Mouse (Mus musculus): ENCODE measurements at regions not wholly inside any gene's neighbourhood (a gene's known extent, or its start where the extent isn't known, plus 50 kb on each side); places are given as distances from the start of the nearest gene placed in this dataset.
A peak's percentile ranks its signal among the peaks of the same experiment; 100 is the strongest.
"Not testable (repeated sequence)": the region's sequence is repeated elsewhere in the genome, so short reads cannot be mapped to it uniquely, and the experiment has no call there.

DNA sequence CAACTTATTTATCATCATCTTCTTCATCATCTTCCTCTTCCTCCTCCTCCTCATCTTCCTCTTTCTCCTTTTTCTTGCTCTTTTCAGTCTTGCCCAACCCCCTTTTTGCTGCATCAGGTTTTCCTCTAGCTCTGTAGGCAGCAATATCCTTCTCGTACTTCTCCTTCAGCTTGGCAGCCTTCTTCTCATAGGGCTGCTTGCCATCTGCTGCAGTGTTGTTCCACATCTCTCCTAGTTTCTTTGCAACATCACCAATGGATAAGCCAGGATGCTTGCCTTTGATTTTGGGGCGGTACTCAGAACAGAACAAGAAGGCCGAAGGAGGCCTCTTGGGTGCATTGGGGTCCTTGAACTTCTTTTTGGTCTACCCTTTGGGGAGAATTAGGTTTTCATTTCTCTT is 98.7 kb upstream of the Lin7c start:
- not testable (repeated sequence) for ATAC-seq (ENCODE audit: low FRiP score); H3K36me3 ChIP-seq (ENCODE audit: insufficient read depth, low read length); H3K4me3 ChIP-seq (ENCODE audit: low read depth, low read length); DNase-seq (ENCODE audit: low spot score); H3K4me1 ChIP-seq (ENCODE audit: insufficient read depth, low read length); H3K27me3 ChIP-seq (ENCODE audit: insufficient read depth, low read length); H3K4me2 ChIP-seq (ENCODE audit: low read depth, low read length, poor library complexity, severe bottlenecking); H3K27ac ChIP-seq (ENCODE audit: low read depth, low read length); H3K9ac ChIP-seq (replicated peaks; ENCODE audit: low read length, poor library complexity, severe bottlenecking); H3K9me3 ChIP-seq (ENCODE audit: low read length)
- 92% methylated on average over 3 of the region's 3 CpGs for WGBS

- no peak overlapping the region for H3K27ac ChIP-seq (ENCODE audit: low read depth, low read length)
- 83% methylated on average over 1 of the region's 1 CpGs for WGBS
- ATAC-seq (ENCODE audit: low FRiP score) (no peak), DNase-seq (ENCODE audit: low spot score) (no peak)
- H3K9ac ChIP-seq (replicated peaks; ENCODE audit: low read length, poor library complexity, severe bottlenecking): no peak overlapping the region
- H3K36me3 ChIP-seq (ENCODE audit: insufficient read depth, low read length): no peaks in the 10 kb centered on the region
- no peak overlapping the region for H3K4me2 ChIP-seq (ENCODE audit: low read depth, low read length, poor library complexity, severe bottlenecking)
- H3K4me3 ChIP-seq (ENCODE audit: low read depth, low read length): no peak overlapping the region
- TF ChIP-seq CTCF (IDR thresholded peaks at IDR 0.05): no peak
- H3K4me1 ChIP-seq (ENCODE audit: insufficient read depth, low read length): no peaks in the 10 kb centered on the region
- H3K9me3 ChIP-seq (ENCODE audit: low read length): no peaks in the 10 kb centered on the region
- no peaks in the 10 kb centered on the region for H3K27me3 ChIP-seq (ENCODE audit: insufficient read depth, low read length)
Measured at GRCm38 (mm10) chr2:109816993-109817392, 73.7 kb upstream of the Lin7c start.

- WGBS: 84% methylated on average over 6 of the region's 6 CpGs
- ATAC-seq (ENCODE audit: low FRiP score): no peak
Measured at GRCm38 (mm10) chr2:109820357-109820756, 70.3 kb upstream of the Lin7c start.

DNA sequence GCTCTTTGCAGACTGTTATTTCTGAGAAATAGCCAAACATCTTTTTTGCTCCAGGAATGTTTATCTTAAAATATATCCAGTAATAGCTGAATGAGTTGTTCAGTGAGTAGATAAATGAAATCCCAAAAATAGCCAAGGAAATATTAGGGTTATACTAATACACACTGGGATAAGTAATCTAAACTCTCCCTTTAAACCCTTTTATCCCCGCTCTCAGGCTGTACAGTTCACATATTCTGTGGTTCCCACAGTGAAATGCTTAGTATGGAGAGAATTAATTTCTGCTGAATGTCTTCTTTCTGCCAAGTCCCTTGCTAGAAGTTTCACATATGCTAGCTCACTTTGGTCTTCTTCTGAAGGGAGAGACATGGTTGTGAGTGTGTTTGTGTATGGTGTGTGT is 69.8 kb upstream of the Lin7c start:
- no peaks in the 10 kb centered on the region for H3K9me3 ChIP-seq (ENCODE audit: low read length)
- no peak overlapping the region for H3K4me2 ChIP-seq (ENCODE audit: low read depth, low read length, poor library complexity, severe bottlenecking)
- DNase-seq (ENCODE audit: low spot score) (no peak), ATAC-seq (ENCODE audit: low FRiP score) (no peak)
- no peaks in the 10 kb centered on the region for H3K4me1 ChIP-seq (ENCODE audit: insufficient read depth, low read length)
- H3K9ac ChIP-seq (replicated peaks; ENCODE audit: low read length, poor library complexity, severe bottlenecking): no peak overlapping the region
- no peak for TF ChIP-seq CTCF (IDR thresholded peaks at IDR 0.05)
- no peaks in the 10 kb centered on the region for H3K36me3 ChIP-seq (ENCODE audit: insufficient read depth, low read length)
- H3K4me3 ChIP-seq (ENCODE audit: low read depth, low read length): no peak overlapping the region
- 83% methylated on average over 1 of the region's 1 CpGs for whole genome bisulfite sequencing
- H3K27ac ChIP-seq (ENCODE audit: low read depth, low read length): no peak overlapping the region
- H3K27me3 ChIP-seq (ENCODE audit: insufficient read depth, low read length): no peaks in the 10 kb centered on the region

More at GRCm38 (mm10) chr2:109820357-109820756, 70.3 kb upstream of the Lin7c start:
- Histone ChIP-seq H3K27ac (ENCODE audit: low read depth, low read length) (no peak overlapping the region), H3K9me3 (ENCODE audit: low read length) (no peaks in the 10 kb centered on the region), H3K36me3 (ENCODE audit: insufficient read depth, low read length) (no peaks in the 10 kb centered on the region), H3K27me3 (ENCODE audit: insufficient read depth, low read length) (no peaks in the 10 kb centered on the region), H3K4me1 (ENCODE audit: insufficient read depth, low read length) (no peaks in the 10 kb centered on the region), H3K4me2 (ENCODE audit: low read depth, low read length, poor library complexity, severe bottlenecking) (no peak overlapping the region), H3K4me3 (ENCODE audit: low read depth, low read length) (no peak overlapping the region), H3K9ac (replicated peaks; ENCODE audit: low read length, poor library complexity, severe bottlenecking) (no peak overlapping the region)
- TF ChIP-seq CTCF (IDR thresholded peaks at IDR 0.05): no peak
- DNase-seq (ENCODE audit: low spot score): peak; percentile 35

DNA sequence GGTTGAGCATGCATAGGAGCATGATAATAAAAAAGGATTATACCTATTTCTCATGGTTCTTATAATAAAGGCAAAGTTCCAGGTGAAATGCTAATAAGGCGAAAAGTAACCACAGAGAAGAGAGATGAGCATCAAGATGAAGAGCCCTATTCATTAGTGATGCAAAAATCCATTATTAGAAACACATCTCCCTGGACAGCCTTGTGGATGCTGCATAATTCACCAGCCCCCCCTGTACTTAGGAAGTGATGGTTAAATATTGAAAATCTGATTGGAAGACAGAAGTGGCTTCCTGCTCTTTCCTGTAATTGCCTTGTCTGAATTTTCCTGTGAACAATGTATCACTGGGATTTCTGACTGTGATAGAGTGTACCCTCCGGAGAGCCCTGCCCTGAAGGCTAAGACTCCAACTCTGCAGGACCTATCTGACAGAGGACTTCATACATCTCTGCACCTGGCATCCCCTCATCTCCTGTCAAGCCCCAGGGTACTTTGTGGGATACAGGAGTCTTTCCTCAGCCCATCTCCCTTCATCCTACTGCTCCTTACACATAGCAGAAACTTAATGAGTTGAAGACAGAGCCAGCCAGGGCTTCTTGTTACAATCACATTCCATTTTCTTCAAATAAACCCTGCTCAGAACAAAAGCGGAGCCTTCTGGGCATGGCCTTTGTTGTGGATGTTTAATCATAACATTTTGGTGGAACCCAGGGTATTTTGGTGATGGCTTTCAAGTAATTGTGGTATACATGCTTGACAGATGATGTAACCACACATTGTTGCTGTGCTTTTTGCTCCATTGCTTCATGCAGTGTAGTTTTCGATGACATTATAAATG is 67.4 kb upstream of the Lin7c start:
- Histone ChIP-seq H3K4me3 (ENCODE audit: low read depth, low read length) (no peak overlapping the region), H3K4me2 (ENCODE audit: low read depth, low read length, poor library complexity, severe bottlenecking) (no peak overlapping the region), H3K9me3 (ENCODE audit: low read length) (no peaks in the 10 kb centered on the region), H3K27me3 (ENCODE audit: insufficient read depth, low read length) (no peaks in the 10 kb centered on the region), H3K9ac (replicated peaks; ENCODE audit: low read length, poor library complexity, severe bottlenecking) (no peak overlapping the region), H3K27ac (ENCODE audit: low read depth, low read length) (no peak overlapping the region), H3K4me1 (ENCODE audit: insufficient read depth, low read length) (no peaks in the 10 kb centered on the region), H3K36me3 (ENCODE audit: insufficient read depth, low read length) (no peaks in the 10 kb centered on the region)
- 80% methylated on average over 4 of the region's 4 CpGs for WGBS
- no peak for TF ChIP-seq CTCF (IDR thresholded peaks at IDR 0.05)
- no peak for DNase-seq (ENCODE audit: low spot score)
- peak; percentile 58; the same call in 1 of the 2 replicates for ATAC-seq (ENCODE audit: low FRiP score)

GRCm38 (mm10) chr2:109840258-109840657 is 50.4 kb upstream of the Lin7c start:
- Histone ChIP-seq H3K9me3 (ENCODE audit: low read length) (no peaks in the 10 kb centered on the region), H3K27me3 (ENCODE audit: insufficient read depth, low read length) (no peaks in the 10 kb centered on the region), H3K4me2 (ENCODE audit: low read depth, low read length, poor library complexity, severe bottlenecking) (no peak overlapping the region), H3K4me3 (ENCODE audit: low read depth, low read length) (no peak overlapping the region), H3K9ac (replicated peaks; ENCODE audit: low read length, poor library complexity, severe bottlenecking) (no peak overlapping the region), H3K4me1 (ENCODE audit: insufficient read depth, low read length) (no peaks in the 10 kb centered on the region), H3K36me3 (ENCODE audit: insufficient read depth, low read length) (no peaks in the 10 kb centered on the region), H3K27ac (ENCODE audit: low read depth, low read length) (no peak overlapping the region)
- no peak for TF ChIP-seq CTCF (IDR thresholded peaks at IDR 0.05)
- DNase-seq (ENCODE audit: low spot score) (no peak), ATAC-seq (ENCODE audit: low FRiP score) (no peak)
- 79% methylated on average over 2 of the region's 2 CpGs for WGBS

Data from midbrain, postnatal 0 days (tissue).